Mouse (Mus musculus) liver, adult 2 months (tissue): ENCODE measurements at regions not wholly inside any gene's neighbourhood (a gene's known extent, or its start where the extent isn't known, plus 50 kb on each side); places are given as distances from the start of the nearest gene placed in this dataset.

Experiments
- CTCF ChIP-seq: fragments of 200-500 bp; IDR thresholded peaks from 2 replicates; pipeline ENCODE4 v1.5.1; 2011; ENCODE audit warnings: low read depth, low read length, control low read depth
- POLR2A ChIP-seq: fragments of 200-500 bp; IDR thresholded peaks from 2 replicates; pipeline ENCODE4 v1.6.1; 2011; ENCODE audit warnings: low read length, control low read depth; ENCODE audit not compliant: insufficient read depth; ENCODE audit errors: extremely low read depth

GRCm38 (mm10) chr4:62775005-62775609 lies 190.3 kb upstream of the Zfp618 start:
- no peak for TF ChIP-seq CTCF
- TF ChIP-seq POLR2A: no peak
